Mouse (Mus musculus): ENCODE measurements around the gene Ndufb5. TPM values are rescaled to one million over a fixed set of nuclear protein-coding genes. Genes with fewer than 3 reads are reported as not detected.
"Not testable (repeated sequence)": the region's sequence is repeated elsewhere in the genome, so short reads cannot be mapped to it uniquely, and the experiment has no call there.

Gene Ndufb5
- polyA plus RNA-seq, 1 experiment from 2014 or later: 325 TPM

GRCm38 (mm10) chr3:32704632-32705031 is 32.2 kb upstream of the Ndufb5 start:
- H3K4me3 ChIP-seq (replicated peaks); H3K9ac ChIP-seq (replicated peaks); ATAC-seq (ENCODE audit: insufficient number of reproducible peaks, insufficient read depth, low FRiP score, low TSS enrichment, low read depth); H3K36me3 ChIP-seq; H3K9me3 ChIP-seq; H3K4me2 ChIP-seq; H3K27me3 ChIP-seq; H3K27ac ChIP-seq; H3K4me1 ChIP-seq (replicated peaks): not testable (repeated sequence)
- 94% methylated on average over 10 of the region's 10 CpGs for WGBS

- not testable (repeated sequence) for H3K36me3 ChIP-seq; H3K9ac ChIP-seq (replicated peaks); H3K27ac ChIP-seq; H3K4me2 ChIP-seq; H3K4me3 ChIP-seq (replicated peaks); H3K9me3 ChIP-seq; ATAC-seq (ENCODE audit: insufficient number of reproducible peaks, insufficient read depth, low FRiP score, low TSS enrichment, low read depth); H3K27me3 ChIP-seq
- peaks cover 10% of the 10 kb centered on the region for H3K4me1 ChIP-seq (replicated peaks)
- WGBS: 82% methylated on average over 9 of the region's 9 CpGs
These were observed 31.0 kb upstream of the Ndufb5 start, which contains the start of gene Actl6a for GRCm38 (mm10) chr3:32705647-32706348. Gene Actl6a (plus strand): TSS chr3:32706298.

GRCm38 (mm10) chr3:32708052-32708367 is 28.8 kb upstream of the Ndufb5 start:
- peak overlapping the region; percentile 93 for H3K4me3 ChIP-seq (replicated peaks)
- no peak overlapping the region for H3K27ac ChIP-seq
- H3K4me2 ChIP-seq: peak overlapping the region; percentile 72
- H3K4me1 ChIP-seq (replicated peaks): peaks cover 10% of the 10 kb centered on the region
- under 1% methylated on average over 4 of the region's 4 CpGs for WGBS
- H3K27me3 ChIP-seq: no peaks in the 10 kb centered on the region
- no peak for ATAC-seq (ENCODE audit: insufficient number of reproducible peaks, insufficient read depth, low FRiP score, low TSS enrichment, low read depth)
- no peak overlapping the region for H3K9ac ChIP-seq (replicated peaks)
- H3K36me3 ChIP-seq: peaks cover 15% of the 10 kb centered on the region
- H3K9me3 ChIP-seq: no peaks in the 10 kb centered on the region

- peaks cover 10% of the 10 kb centered on the region for H3K4me1 ChIP-seq (replicated peaks)
- H3K9ac ChIP-seq (replicated peaks): peak overlapping the region; percentile 93
- WGBS: under 1% methylated on average over 90 of the region's 90 CpGs
- peaks cover 21% of the 10 kb centered on the region for H3K36me3 ChIP-seq
- peak overlapping the region; percentile 72 for H3K4me2 ChIP-seq
- H3K4me3 ChIP-seq (replicated peaks): peak overlapping the region; percentile 93
- no peaks in the 10 kb centered on the region for H3K9me3 ChIP-seq
- ATAC-seq (ENCODE audit: insufficient number of reproducible peaks, insufficient read depth, low FRiP score, low TSS enrichment, low read depth): peak; percentile 100
- H3K27ac ChIP-seq: peak overlapping the region; percentile 90
- no peaks in the 10 kb centered on the region for H3K27me3 ChIP-seq
These were observed 28.2 kb upstream of the Ndufb5 start for GRCm38 (mm10) chr3:32708368-32709231.

- Histone ChIP-seq H3K4me3 (replicated peaks) (peak overlapping the region; percentile 93), H3K4me2 (peak overlapping the region; percentile 72), H3K9me3 (no peaks in the 10 kb centered on the region), H3K27ac (peak overlapping the region; percentile 90), H3K36me3 (peaks cover 28% of the 10 kb centered on the region), H3K9ac (replicated peaks) (peak overlapping the region; percentile 93), H3K4me1 (replicated peaks) (peaks cover 10% of the 10 kb centered on the region), H3K27me3 (no peaks in the 10 kb centered on the region)
- whole genome bisulfite sequencing: 9% methylated on average over 9 of the region's 9 CpGs
- no peak for ATAC-seq (ENCODE audit: insufficient number of reproducible peaks, insufficient read depth, low FRiP score, low TSS enrichment, low read depth)
These were observed 27.4 kb upstream of the Ndufb5 start for GRCm38 (mm10) chr3:32709388-32709787.

- Histone ChIP-seq H3K4me1 (replicated peaks) (peaks cover 10% of the 10 kb centered on the region), H3K27ac (no peak overlapping the region), H3K36me3 (peaks cover 70% of the 10 kb centered on the region), H3K27me3 (no peaks in the 10 kb centered on the region), H3K4me2 (no peak overlapping the region), H3K4me3 (replicated peaks) (no peak overlapping the region), H3K9ac (replicated peaks) (no peak overlapping the region), H3K9me3 (no peaks in the 10 kb centered on the region)
- WGBS: 86% methylated on average over 3 of the region's 3 CpGs
- no peak for ATAC-seq (ENCODE audit: insufficient number of reproducible peaks, insufficient read depth, low FRiP score, low TSS enrichment, low read depth)
These were observed 23.1 kb upstream of the Ndufb5 start for GRCm38 (mm10) chr3:32713711-32714110.

- not testable (repeated sequence) for H3K27me3 ChIP-seq; H3K4me2 ChIP-seq; H3K4me3 ChIP-seq (replicated peaks); H3K4me1 ChIP-seq (replicated peaks); H3K27ac ChIP-seq; ATAC-seq (ENCODE audit: insufficient number of reproducible peaks, insufficient read depth, low FRiP score, low TSS enrichment, low read depth); H3K9ac ChIP-seq (replicated peaks); H3K9me3 ChIP-seq
- 95% methylated on average over 6 of the region's 6 CpGs for WGBS
- H3K36me3 ChIP-seq: peaks cover 97% of the 10 kb centered on the region
These were observed 19.4 kb upstream of the Ndufb5 start for GRCm38 (mm10) chr3:32717403-32717802.

GRCm38 (mm10) chr3:32718271-32718670 is 18.5 kb upstream of the Ndufb5 start:
- ATAC-seq (ENCODE audit: insufficient number of reproducible peaks, insufficient read depth, low FRiP score, low TSS enrichment, low read depth): no peak
- Histone ChIP-seq H3K4me3 (replicated peaks) (no peak overlapping the region), H3K9ac (replicated peaks) (no peak overlapping the region), H3K9me3 (no peaks in the 10 kb centered on the region), H3K4me2 (no peak overlapping the region), H3K4me1 (replicated peaks) (no peaks in the 10 kb centered on the region), H3K36me3 (peaks cover 97% of the 10 kb centered on the region), H3K27ac (no peak overlapping the region), H3K27me3 (no peaks in the 10 kb centered on the region)
- WGBS: 93% methylated on average over 5 of the region's 5 CpGs

GRCm38 (mm10) chr3:32724191-32724590 is 12.6 kb upstream of the Ndufb5 start:
- Histone ChIP-seq H3K4me1 (replicated peaks) (no peaks in the 10 kb centered on the region), H3K9me3 (no peaks in the 10 kb centered on the region), H3K4me3 (replicated peaks) (no peak overlapping the region), H3K36me3 (peaks cover 94% of the 10 kb centered on the region), H3K27me3 (no peaks in the 10 kb centered on the region), H3K27ac (no peak overlapping the region), H3K4me2 (no peak overlapping the region), H3K9ac (replicated peaks) (no peak overlapping the region)
- 91% methylated on average over 7 of the region's 7 CpGs for WGBS
- no peak for ATAC-seq (ENCODE audit: insufficient number of reproducible peaks, insufficient read depth, low FRiP score, low TSS enrichment, low read depth)

GRCm38 (mm10) chr3:32725951-32726350 is 10.8 kb upstream of the Ndufb5 start:
- H3K27me3 ChIP-seq: no peaks in the 10 kb centered on the region
- no peaks in the 10 kb centered on the region for H3K9me3 ChIP-seq
- no peak overlapping the region for H3K9ac ChIP-seq (replicated peaks)
- ATAC-seq (ENCODE audit: insufficient number of reproducible peaks, insufficient read depth, low FRiP score, low TSS enrichment, low read depth): no peak
- H3K4me2 ChIP-seq: no peak overlapping the region
- no peak overlapping the region for H3K4me3 ChIP-seq (replicated peaks)
- WGBS: 87% methylated on average over 5 of the region's 5 CpGs
- H3K4me1 ChIP-seq (replicated peaks): no peaks in the 10 kb centered on the region
- no peak overlapping the region for H3K27ac ChIP-seq
- H3K36me3 ChIP-seq: peaks cover 93% of the 10 kb centered on the region

- ATAC-seq (ENCODE audit: insufficient number of reproducible peaks, insufficient read depth, low FRiP score, low TSS enrichment, low read depth): no peak
- Histone ChIP-seq H3K27me3 (no peaks in the 10 kb centered on the region), H3K36me3 (peaks cover 91% of the 10 kb centered on the region)
These were observed 8.9 kb upstream of the Ndufb5 start for GRCm38 (mm10) chr3:32727861-32728260.

More at GRCm38 (mm10) chr3:32727861-32728260, 8.9 kb upstream of the Ndufb5 start:
- Histone ChIP-seq H3K4me2 (no peak overlapping the region), H3K9ac (replicated peaks) (no peak overlapping the region), H3K4me3 (replicated peaks) (no peak overlapping the region), H3K4me1 (replicated peaks) (no peaks in the 10 kb centered on the region), H3K9me3 (no peaks in the 10 kb centered on the region), H3K27ac (no peak overlapping the region)
- WGBS: 87% methylated on average over 4 of the region's 4 CpGs
